Mouse (Mus musculus): ENCODE results near the gene Ush2a. TPM values are rescaled to one million over a fixed set of nuclear protein-coding genes. Genes with fewer than 3 reads are reported as not detected.

Gene Ush2a
- polyA plus RNA-seq, 1 experiment from 2014 or later = not detected

- Histone ChIP-seq H3K9ac (no peak overlapping the region), H3K27me3 (ENCODE audit: insufficient read depth, low read length) (no peaks in the 10 kb centered on the region), H3K27ac (ENCODE audit: low read depth) (no peak overlapping the region), H3K4me3 (ENCODE audit: low read depth, low read length) (no peak overlapping the region), H3K4me2 (no peak overlapping the region), H3K9me3 (ENCODE audit: low read depth, low read length) (no peaks in the 10 kb centered on the region), H3K4me1 (ENCODE audit: insufficient read depth) (no peaks in the 10 kb centered on the region), H3K36me3 (ENCODE audit: insufficient read depth) (peaks cover 58% of the 10 kb centered on the region)
- WGBS = 80% methylated on average over 10 of the region's 10 CpGs
- no peak for DNase-seq
- no peak for TF ChIP-seq CTCF (IDR thresholded peaks at IDR 0.05; ENCODE audit: low read depth)
- ATAC-seq (ENCODE audit: insufficient read depth) = no peak
Measured at GRCm38 (mm10) chr1:188999981-189000380, 738.2 kb downstream of the Ush2a start.

- Histone ChIP-seq H3K9ac (no peak overlapping the region), H3K27ac (ENCODE audit: low read depth) (no peak overlapping the region), H3K27me3 (ENCODE audit: insufficient read depth, low read length) (no peaks in the 10 kb centered on the region), H3K4me1 (ENCODE audit: insufficient read depth) (peaks cover 13% of the 10 kb centered on the region; the same call in 1 of the 2 replicates), H3K9me3 (ENCODE audit: low read depth, low read length) (no peaks in the 10 kb centered on the region), H3K36me3 (ENCODE audit: insufficient read depth) (peaks cover 44% of the 10 kb centered on the region), H3K4me2 (no peak overlapping the region), H3K4me3 (ENCODE audit: low read depth, low read length) (no peak overlapping the region)
- no peak for ATAC-seq (ENCODE audit: insufficient read depth)
- no peak for DNase-seq
- TF ChIP-seq CTCF (IDR thresholded peaks at IDR 0.05; ENCODE audit: low read depth) = no peak
- 89% methylated on average over 12 of the region's 12 CpGs for WGBS
Measured at GRCm38 (mm10) chr1:189001815-189002214, 740.0 kb downstream of the Ush2a start.

DNA sequence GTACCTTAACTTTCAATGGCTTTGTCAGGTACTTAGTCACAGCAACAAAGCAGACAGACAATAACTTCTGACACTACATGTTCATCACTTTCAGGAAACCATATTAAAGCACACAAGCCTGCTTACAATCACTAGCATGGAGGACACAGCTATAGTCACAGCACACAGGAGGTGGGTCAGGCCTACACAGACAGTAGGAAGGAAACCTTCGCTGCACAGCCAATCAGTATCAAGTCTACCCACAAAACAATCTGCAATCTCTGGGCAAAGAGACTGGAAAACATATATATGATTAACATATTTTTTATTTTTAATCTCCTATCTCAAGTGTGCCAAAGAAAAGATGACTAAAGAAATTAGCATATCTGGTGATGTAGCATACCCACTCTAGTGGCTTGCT, 743.0 kb downstream of the Ush2a start:
- no peak overlapping the region for H3K4me2 ChIP-seq
- H3K27ac ChIP-seq (ENCODE audit: low read depth) = no peak overlapping the region
- DNase-seq = no peak
- H3K9me3 ChIP-seq (ENCODE audit: low read depth, low read length) = no peaks in the 10 kb centered on the region
- 94% methylated on average over 1 of the region's 1 CpGs for WGBS
- ATAC-seq (ENCODE audit: insufficient read depth) = no peak
- peaks cover 14% of the 10 kb centered on the region; the same call in 1 of the 2 replicates for H3K4me1 ChIP-seq (ENCODE audit: insufficient read depth)
- peaks cover 17% of the 10 kb centered on the region for H3K36me3 ChIP-seq (ENCODE audit: insufficient read depth)
- H3K9ac ChIP-seq = no peak overlapping the region
- TF ChIP-seq CTCF (IDR thresholded peaks at IDR 0.05; ENCODE audit: low read depth) = no peak
- no peaks in the 10 kb centered on the region for H3K27me3 ChIP-seq (ENCODE audit: insufficient read depth, low read length)
- H3K4me3 ChIP-seq (ENCODE audit: low read depth, low read length) = no peak overlapping the region

- WGBS = 44% methylated on average over 5 of the region's 5 CpGs
- Histone ChIP-seq H3K36me3 (ENCODE audit: insufficient read depth) (peaks cover 3% of the 10 kb centered on the region; the same call in 1 of the 2 replicates), H3K9me3 (ENCODE audit: low read depth, low read length) (no peaks in the 10 kb centered on the region), H3K4me1 (ENCODE audit: insufficient read depth) (peaks cover 14% of the 10 kb centered on the region; the same call in 1 of the 2 replicates), H3K27me3 (ENCODE audit: insufficient read depth, low read length) (no peaks in the 10 kb centered on the region), H3K4me3 (ENCODE audit: low read depth, low read length) (peak overlapping the region; percentile 91), H3K9ac (no peak overlapping the region), H3K27ac (ENCODE audit: low read depth) (no peak overlapping the region), H3K4me2 (peak overlapping the region; percentile 79)
- no peak for ATAC-seq (ENCODE audit: insufficient read depth)
- no peak for DNase-seq
- TF ChIP-seq CTCF (IDR thresholded peaks at IDR 0.05; ENCODE audit: low read depth) = no peak
Measured at GRCm38 (mm10) chr1:189006267-189006666, 744.4 kb downstream of the Ush2a start.

- no peak for TF ChIP-seq CTCF (IDR thresholded peaks at IDR 0.05; ENCODE audit: low read depth)
- DNase-seq = peak; percentile 46
- ATAC-seq (ENCODE audit: insufficient read depth) = peak; percentile 25; the same call in 1 of the 2 replicates
- no peaks in the 10 kb centered on the region for H3K9me3 ChIP-seq (ENCODE audit: low read depth, low read length)
- no peak overlapping the region for H3K27ac ChIP-seq (ENCODE audit: low read depth)
- H3K4me2 ChIP-seq = peak overlapping the region; percentile 79
- 2% methylated on average over 7 of the region's 7 CpGs for WGBS
- no peaks in the 10 kb centered on the region for H3K27me3 ChIP-seq (ENCODE audit: insufficient read depth, low read length)
- H3K4me1 ChIP-seq (ENCODE audit: insufficient read depth) = peaks cover 14% of the 10 kb centered on the region; the same call in 1 of the 2 replicates
- H3K9ac ChIP-seq = peak overlapping the region; percentile 92
- peaks cover 3% of the 10 kb centered on the region; the same call in 1 of the 2 replicates for H3K36me3 ChIP-seq (ENCODE audit: insufficient read depth)
- peak overlapping the region; percentile 91 for H3K4me3 ChIP-seq (ENCODE audit: low read depth, low read length)
Measured at GRCm38 (mm10) chr1:189006826-189007225, 745.0 kb downstream of the Ush2a start.

DNA sequence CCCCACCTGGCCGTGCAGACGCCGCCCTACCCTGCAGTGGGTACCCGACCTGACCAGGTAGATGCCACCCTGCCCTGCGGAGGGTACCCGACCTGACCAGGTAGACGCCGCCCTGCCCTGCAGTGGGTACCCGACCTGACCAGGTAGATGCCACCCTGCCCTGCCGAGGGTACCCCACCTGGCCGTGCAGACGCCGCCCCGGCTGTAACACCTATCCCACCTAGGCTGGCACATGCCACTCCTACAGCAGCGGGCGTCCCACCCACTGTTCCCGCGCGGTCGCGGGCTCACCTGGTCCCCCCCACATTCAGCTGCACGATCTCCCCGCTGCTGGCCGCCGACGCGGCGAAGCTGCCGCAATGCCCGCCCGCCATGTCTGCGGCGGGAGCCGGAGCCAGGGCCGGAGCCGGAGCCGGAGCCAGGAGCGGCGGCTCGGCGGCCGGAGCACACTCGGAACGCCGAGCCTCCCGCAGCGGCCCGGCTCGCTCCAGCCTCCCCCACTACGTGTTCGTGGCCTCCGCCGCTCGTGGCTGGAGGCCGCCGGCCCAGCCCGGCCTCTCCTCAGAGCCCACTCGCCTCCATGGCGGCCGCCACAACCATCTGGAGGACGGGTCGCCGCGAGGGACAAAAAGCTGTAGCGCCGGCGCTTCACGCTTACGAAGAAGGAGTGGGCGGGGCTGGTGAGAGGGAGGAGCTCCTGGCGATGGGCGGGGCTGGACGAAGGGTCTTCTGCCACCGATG, 745.6 kb downstream of the Ush2a start, which contains the start of gene Kctd3:
Kctd3 (minus strand) TSS at position 603 of the 741 bp plus-strand sequence.
- peak within 1 kb of the TSS; percentile 79 for H3K4me2 ChIP-seq
- 0 out of 2 replicates have a peak within 1 kb of the TSS, but pooled peaks have one; percentile 38 for H3K27ac ChIP-seq (ENCODE audit: low read depth)
- H3K9me3 ChIP-seq (ENCODE audit: low read depth, low read length) = no peaks in the 10 kb centered on the region
- peak; percentile 84 for ATAC-seq (ENCODE audit: insufficient read depth)
- H3K9ac ChIP-seq = peak within 1 kb of the TSS; percentile 92
- peak within 1 kb of the TSS; percentile 91 for H3K4me3 ChIP-seq (ENCODE audit: low read depth, low read length)
- TF ChIP-seq CTCF (IDR thresholded peaks at IDR 0.05; ENCODE audit: low read depth) = no peak
- peaks cover 3% of the 10 kb centered on the region; the same call in 1 of the 2 replicates for H3K36me3 ChIP-seq (ENCODE audit: insufficient read depth)
- under 1% methylated on average over 69 of the region's 74 CpGs for whole genome bisulfite sequencing
- peak; percentile 98 for DNase-seq
- H3K27me3 ChIP-seq (ENCODE audit: insufficient read depth, low read length) = no peaks in the 10 kb centered on the region
- peaks cover 14% of the 10 kb centered on the region; the same call in 1 of the 2 replicates for H3K4me1 ChIP-seq (ENCODE audit: insufficient read depth)

DNA sequence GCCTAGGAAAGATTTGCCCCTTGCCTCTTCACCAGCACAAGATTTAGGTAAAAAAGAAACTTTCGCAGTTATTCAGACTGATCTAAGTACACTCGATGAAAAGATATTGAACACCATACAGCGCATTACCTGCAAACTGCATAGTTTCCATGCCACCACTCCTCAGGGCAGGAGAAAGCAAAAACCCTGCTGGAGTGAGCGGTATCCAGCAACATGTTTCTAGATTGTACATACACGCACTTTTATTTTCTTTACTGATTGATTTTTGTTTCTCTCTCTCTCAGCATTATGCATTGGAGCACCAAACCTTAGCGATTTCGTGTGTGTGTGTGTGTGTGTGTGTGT, 746.1 kb downstream of the Ush2a start:
- no peak for DNase-seq
- WGBS = 49% methylated on average over 7 of the region's 7 CpGs
- no peak for TF ChIP-seq CTCF (IDR thresholded peaks at IDR 0.05; ENCODE audit: low read depth)

More for the DNA sequence above, 746.1 kb downstream of the Ush2a start:
- no peaks in the 10 kb centered on the region for H3K27me3 ChIP-seq (ENCODE audit: insufficient read depth, low read length)
- no peak; the same call in 1 of the 2 replicates for ATAC-seq (ENCODE audit: insufficient read depth)
- peaks cover 3% of the 10 kb centered on the region; the same call in 1 of the 2 replicates for H3K36me3 ChIP-seq (ENCODE audit: insufficient read depth)
- H3K9ac ChIP-seq = peak overlapping the region; percentile 92; the same call in 1 of the 2 replicates
- H3K4me1 ChIP-seq (ENCODE audit: insufficient read depth) = peaks cover 17% of the 10 kb centered on the region
- H3K4me3 ChIP-seq (ENCODE audit: low read depth, low read length) = peak overlapping the region; percentile 91
- H3K27ac ChIP-seq (ENCODE audit: low read depth) = no peak overlapping the region
- H3K4me2 ChIP-seq = peak overlapping the region; percentile 45
- H3K9me3 ChIP-seq (ENCODE audit: low read depth, low read length) = no peaks in the 10 kb centered on the region

All from lung, embryonic 14.5 days (tissue).